Mouse (Mus musculus) neural tube, embryonic 11.5 days (tissue): ENCODE data around the gene Mrpl24. TPM values are rescaled to one million over a fixed set of nuclear protein-coding genes. Genes with fewer than 3 reads are reported as not detected.
A peak's percentile ranks its signal among the peaks of the same experiment; 100 is the strongest.
"Not testable (repeated sequence)": the region's sequence is repeated elsewhere in the genome, so short reads cannot be mapped to it uniquely, and the experiment has no call there.

Source experiments
- ATAC-seq: fragments of 200-750 bp; cut with Nextera tagmentation; 2 replicates; pipeline ENCODE4 v1.8.0; 2017; ENCODE audit warnings: moderate number of reproducible peaks, mild to moderate bottlenecking, moderate TSS enrichment, moderate library complexity; ENCODE audit not compliant: insufficient read depth, low FRiP score, low TSS enrichment
- DNase-seq: peaks from one replicate; pipeline ENCODE4 v3.0.0-alpha.2; 2015; ENCODE audit warnings: low spot score
- H3K27ac ChIP-seq: fragments of 300-500 bp; sonication (generic); 2 replicates; pipeline ENCODE4 v1.5.1; 2014; ENCODE audit warnings: low read depth, mild to moderate bottlenecking, low read length
- H3K27me3 ChIP-seq: fragments of 300-500 bp; sonication (generic); 2 replicates; pipeline ENCODE4 v1.6.1; 2014; ENCODE audit warnings: mild to moderate bottlenecking, low read length, mixed read lengths; ENCODE audit not compliant: control insufficient read depth, insufficient read depth
- H3K36me3 ChIP-seq: fragments of 300-500 bp; sonication (generic); 2 replicates; pipeline ENCODE4 v1.6.1; 2014; ENCODE audit warnings: mild to moderate bottlenecking, low read length, moderate library complexity, mixed read lengths; ENCODE audit not compliant: control insufficient read depth, insufficient read depth
- H3K4me1 ChIP-seq: fragments of 300-500 bp; sonication (generic); 2 replicates; pipeline ENCODE4 v1.6.1; 2014; ENCODE audit warnings: low read length, mixed read lengths; ENCODE audit not compliant: control insufficient read depth, insufficient read depth
- H3K4me2 ChIP-seq: fragments of 300-500 bp; sonication (generic); 2 replicates; pipeline ENCODE4 v1.6.1; 2014; ENCODE audit warnings: low read depth, mild to moderate bottlenecking, moderate library complexity
- H3K4me3 ChIP-seq: fragments of 300-500 bp; sonication (generic); 2 replicates; pipeline ENCODE4 v1.5.1; 2014; ENCODE audit warnings: low read depth, low read length
- H3K9ac ChIP-seq: fragments of 300-500 bp; sonication (generic); 2 replicates; pipeline ENCODE4 v1.6.1; 2014; ENCODE audit warnings: mild to moderate bottlenecking, low read length
- H3K9me3 ChIP-seq: fragments of 300-500 bp; sonication (generic); 2 replicates; pipeline ENCODE4 v1.6.1; 2016; ENCODE audit warnings: low read length; ENCODE audit not compliant: control insufficient read depth
- WGBS: fragments of 180-500 bp; shearing (Covaris S2); extraction: QIAGEN DNeasy Blood & Tissue Kit; methylation state at CpG from one replicate; pipeline ENCODE4 v1.1.7; 2014; 5-methylcytosine and 5-hydroxymethylcytosine counted together
- polyA plus RNA-seq: library from polyadenylated mRNA; unstranded; fragments of >200 nt; fragmentation: Nextera tagmentation; extraction: Ambion mirVana; gene quantifications from 2 replicates; pipeline ENCODE4 v1.2.1, GENCODE M21; 2014

Gene Mrpl24
- 76.1 and 79.2 TPM in 2 replicates for polyA plus RNA-seq

DNA sequence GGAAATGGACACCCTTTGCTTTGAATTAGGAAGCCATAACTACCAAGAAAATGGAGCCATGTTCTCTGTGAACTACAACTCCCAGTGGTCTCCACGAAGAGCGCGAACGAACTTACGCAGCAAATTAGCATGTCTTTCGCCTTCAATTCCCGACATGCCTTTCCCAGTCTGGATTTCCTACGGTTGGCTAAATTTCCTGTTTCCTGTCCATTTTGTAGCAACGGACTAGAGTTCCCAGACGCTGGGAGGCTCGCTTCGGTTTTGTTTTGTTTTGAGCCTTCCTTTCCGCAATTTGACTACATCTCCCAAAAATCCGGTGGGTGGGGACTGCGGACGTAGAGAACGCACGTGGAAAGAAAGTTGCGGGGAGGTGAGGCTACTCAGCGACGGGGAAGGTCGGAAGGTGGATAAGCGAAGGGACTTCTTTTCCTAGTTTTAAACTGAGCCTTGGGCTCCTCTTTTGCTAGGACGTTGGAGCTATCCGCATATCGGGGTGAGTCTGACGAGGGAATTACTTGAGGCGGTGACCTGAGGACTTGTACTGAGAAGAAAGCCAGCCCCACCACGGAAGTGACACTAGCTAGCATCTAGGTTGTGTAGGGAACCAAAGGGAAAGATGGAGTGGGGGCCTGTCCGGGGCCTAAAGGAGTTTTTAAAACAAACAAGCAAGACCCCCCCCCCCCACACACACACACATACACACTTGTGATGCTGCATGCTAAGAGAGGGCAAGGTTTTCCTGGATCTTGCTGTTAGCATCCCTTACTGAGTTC, at the start of gene Mrpl24:
Gene Mrpl24 (plus strand): TSS at position 171 of the 773 bp plus-strand sequence.
- H3K9me3 ChIP-seq = no peaks in the 10 kb centered on the region
- 0 out of 2 replicates have a peak, but pooled peaks cover 2% of the 10 kb centered on the region for H3K4me1 ChIP-seq
- H3K27me3 ChIP-seq = no peaks in the 10 kb centered on the region
- peak; percentile 77 for DNase-seq
- peak within 1 kb of the TSS; percentile 49 for H3K4me3 ChIP-seq
- under 1% methylated on average over 30 of the region's 30 CpGs for WGBS
- peak; percentile 76 for ATAC-seq
- H3K9ac ChIP-seq = peak within 1 kb of the TSS; percentile 51
- H3K36me3 ChIP-seq = peaks cover 16% of the 10 kb centered on the region
- H3K4me2 ChIP-seq = peak within 1 kb of the TSS; percentile 62
- no peak within 1 kb of the TSS for H3K27ac ChIP-seq

DNA sequence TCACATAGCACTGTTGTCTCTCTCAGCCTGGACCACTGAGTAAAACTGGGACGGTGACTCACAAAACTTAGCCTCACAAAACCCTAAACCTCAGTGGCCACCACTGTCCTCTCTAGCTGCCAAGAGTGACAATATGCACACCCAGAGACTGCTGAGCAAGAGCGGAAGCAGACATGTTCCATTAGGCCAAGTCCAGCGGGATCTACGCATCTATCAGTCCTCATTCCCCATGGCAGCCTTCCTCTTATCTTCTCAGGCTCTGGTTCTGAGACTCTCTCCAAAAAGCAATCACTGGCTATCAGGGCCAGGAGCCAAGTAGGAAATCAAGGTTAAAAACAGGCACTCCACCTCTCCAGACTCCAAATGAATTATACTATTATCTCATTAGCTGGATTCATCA, 41.6 kb upstream of the Mrpl24 start:
- Histone ChIP-seq H3K36me3 (peaks cover 4% of the 10 kb centered on the region), H3K27ac (no peak overlapping the region), H3K4me3 (no peak overlapping the region), H3K4me1 (no peaks in the 10 kb centered on the region), H3K9me3 (no peaks in the 10 kb centered on the region), H3K27me3 (no peaks in the 10 kb centered on the region), H3K4me2 (no peak overlapping the region), H3K9ac (no peak overlapping the region)
- WGBS = 98% methylated on average over 4 of the region's 4 CpGs
- DNase-seq (no peak), ATAC-seq (no peak)

DNA sequence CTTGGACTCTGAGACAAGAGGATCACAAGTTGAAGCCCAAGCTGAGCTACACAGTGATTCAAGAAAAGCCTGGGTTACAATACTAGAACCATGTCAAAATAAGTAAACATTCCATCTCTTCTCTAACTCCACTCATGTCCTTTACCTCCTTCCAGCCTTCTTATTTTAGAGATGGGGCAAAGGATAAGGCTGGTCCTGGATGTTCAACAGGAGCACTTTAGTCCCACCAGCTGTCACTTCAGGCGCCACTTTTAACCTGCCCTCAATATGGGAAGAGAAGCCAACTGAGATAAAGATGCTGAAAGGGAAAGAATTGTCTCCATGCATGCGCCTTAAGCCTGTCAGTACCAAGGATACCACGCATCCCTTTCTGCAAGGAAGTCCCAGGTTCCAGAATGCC, 35.0 kb upstream of the Mrpl24 start:
- no peak overlapping the region for H3K27ac ChIP-seq
- DNase-seq (no peak), ATAC-seq (no peak)
- peak overlapping the region; percentile 90 for H3K4me3 ChIP-seq
- H3K4me2 ChIP-seq = peak overlapping the region; percentile 47
- peaks cover 11% of the 10 kb centered on the region for H3K4me1 ChIP-seq
- peak overlapping the region; percentile 87 for H3K9ac ChIP-seq
- H3K9me3 ChIP-seq = no peaks in the 10 kb centered on the region
- 5% methylated on average over 3 of the region's 3 CpGs for WGBS
- peaks cover 2% of the 10 kb centered on the region; the same call in 1 of the 2 replicates for H3K36me3 ChIP-seq
- no peaks in the 10 kb centered on the region for H3K27me3 ChIP-seq

DNA sequence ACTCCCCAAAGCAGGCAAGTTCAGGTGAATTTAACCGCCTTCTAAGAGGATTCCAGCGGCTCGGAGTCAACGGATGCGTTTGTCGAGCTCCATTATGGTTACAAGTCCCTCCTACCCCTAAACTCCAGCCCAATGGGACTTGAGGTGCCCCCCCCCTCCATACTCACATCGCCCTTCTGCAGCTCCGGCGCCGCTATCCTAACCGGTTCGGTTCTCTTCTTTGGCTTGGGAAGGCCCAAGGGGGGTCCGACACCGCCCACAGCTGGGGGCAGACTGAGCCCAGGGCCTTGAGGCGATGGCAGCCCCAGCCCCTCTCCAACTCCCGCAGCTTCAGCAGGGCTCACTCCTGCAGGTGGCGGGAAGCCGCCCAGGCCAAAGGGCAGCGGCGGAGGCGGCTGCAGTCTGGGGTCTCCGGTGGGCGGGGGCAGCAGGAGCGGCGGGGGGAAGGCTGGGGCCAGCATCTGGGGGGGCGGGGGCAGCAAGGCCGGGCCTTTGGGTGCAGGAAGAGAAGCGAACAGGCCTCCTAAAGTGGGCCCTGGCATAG, 34.5 kb upstream of the Mrpl24 start:
- DNase-seq (no peak), ATAC-seq (0 out of 2 replicates have a peak, but pooled peaks have one; percentile 17)
- H3K4me1 ChIP-seq = peaks cover 11% of the 10 kb centered on the region
- peak overlapping the region; percentile 72 for H3K27ac ChIP-seq
- peak overlapping the region; percentile 47 for H3K4me2 ChIP-seq
- H3K9ac ChIP-seq = peak overlapping the region; percentile 87
- H3K27me3 ChIP-seq = no peaks in the 10 kb centered on the region
- peaks cover 2% of the 10 kb centered on the region; the same call in 1 of the 2 replicates for H3K36me3 ChIP-seq
- peak overlapping the region; percentile 90 for H3K4me3 ChIP-seq
- H3K9me3 ChIP-seq = no peaks in the 10 kb centered on the region
- WGBS = 0% methylated on average over 26 of the region's 28 CpGs

DNA sequence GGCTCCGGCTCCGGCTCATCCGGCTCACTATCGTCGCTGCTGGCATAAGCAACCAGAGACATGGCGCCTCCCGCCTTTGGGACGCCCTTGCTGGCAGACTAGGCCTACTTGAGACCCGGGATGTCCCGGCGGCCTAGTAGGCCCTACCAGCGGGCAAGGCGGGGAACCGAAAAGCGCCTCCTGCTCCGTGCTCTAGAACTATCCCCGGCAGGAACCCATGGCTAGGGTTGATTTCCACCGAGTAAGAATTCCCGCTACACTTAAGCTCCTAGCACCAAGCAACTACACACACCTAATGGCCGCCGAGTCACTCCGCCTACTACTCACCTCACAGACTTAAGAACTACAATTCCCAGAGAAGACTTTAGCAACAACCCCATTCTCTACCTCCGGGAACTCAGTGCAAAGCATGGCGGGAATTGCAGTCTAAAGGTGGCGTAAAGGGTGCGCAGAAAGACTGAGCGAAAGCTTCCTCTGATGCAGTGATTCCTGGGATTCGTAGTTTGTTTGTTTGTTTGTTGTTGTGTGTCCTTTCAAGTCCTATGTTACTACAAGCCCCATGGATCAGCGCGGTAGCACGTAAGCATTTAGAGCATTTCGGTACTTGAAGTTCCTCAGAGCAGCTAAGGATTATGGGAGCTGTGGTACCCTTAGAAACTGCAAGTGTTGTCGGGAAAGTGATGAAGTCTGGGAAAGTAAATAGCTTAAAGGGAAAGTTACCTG, 33.9 kb upstream of the Mrpl24 start, which contains the start of gene Prcc:
Gene Prcc (minus strand): TSS at position 328 of the 723 bp plus-strand sequence.
- no peaks in the 10 kb centered on the region for H3K9me3 ChIP-seq
- peak within 1 kb of the TSS; percentile 72 for H3K27ac ChIP-seq
- H3K4me3 ChIP-seq = peak within 1 kb of the TSS; percentile 90
- peak; percentile 93 for DNase-seq
- H3K4me1 ChIP-seq = peaks cover 11% of the 10 kb centered on the region
- H3K4me2 ChIP-seq = peak within 1 kb of the TSS; percentile 47
- 0% methylated on average over 33 of the region's 33 CpGs for WGBS
- no peaks in the 10 kb centered on the region for H3K27me3 ChIP-seq
- peak; percentile 96 for ATAC-seq
- peaks cover under 1% of the 10 kb centered on the region; the same call in 1 of the 2 replicates for H3K36me3 ChIP-seq
- peak within 1 kb of the TSS; percentile 87 for H3K9ac ChIP-seq

DNA sequence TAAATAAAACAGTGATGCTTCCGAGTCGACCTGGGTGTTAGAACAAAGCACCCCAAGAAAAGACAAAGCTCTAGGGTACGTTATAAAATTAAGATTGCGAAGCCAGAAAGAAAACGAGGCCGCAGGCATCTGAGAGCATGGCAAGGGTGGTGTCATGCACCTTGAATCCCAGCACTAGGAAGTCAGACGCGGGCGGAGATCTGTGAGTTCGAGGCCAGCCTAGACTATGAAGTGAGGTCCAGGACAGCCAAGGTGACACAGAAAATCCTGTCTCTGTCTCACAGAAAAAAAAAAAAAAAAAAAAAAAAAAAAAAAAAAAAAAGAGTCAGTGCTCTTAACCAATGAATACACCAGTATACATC, 33.3 kb upstream of the Mrpl24 start:
- Histone ChIP-seq H3K4me3 (peak overlapping the region; percentile 90), H3K4me1 (peaks cover 11% of the 10 kb centered on the region), H3K27ac (no peak overlapping the region), H3K27me3 (no peaks in the 10 kb centered on the region), H3K4me2 (peak overlapping the region; percentile 47), H3K9me3 (no peaks in the 10 kb centered on the region), H3K9ac (no peak overlapping the region), H3K36me3 (no peaks in the 10 kb centered on the region)
- DNase-seq (no peak), ATAC-seq (peak; percentile 21)
- 15% methylated on average over 10 of the region's 10 CpGs for WGBS

DNA sequence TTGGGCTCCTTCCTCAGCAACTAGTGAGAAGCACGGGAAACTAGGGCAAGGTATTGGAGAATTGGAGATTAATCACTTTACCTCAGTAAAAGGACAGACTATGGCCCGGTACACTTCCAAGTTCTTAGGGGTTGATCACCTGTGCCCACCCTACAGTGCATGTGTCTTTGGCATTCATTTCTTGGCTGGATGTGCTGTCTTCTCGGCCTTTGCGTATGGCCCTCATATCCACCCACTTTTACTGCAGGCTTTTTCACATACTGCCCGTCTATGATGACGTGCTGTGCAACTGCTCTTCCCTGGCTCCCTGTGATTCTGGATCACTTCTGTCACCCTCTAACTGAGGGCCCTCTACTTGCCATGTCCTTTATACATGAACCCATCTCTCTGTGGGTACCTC, 32.9 kb upstream of the Mrpl24 start:
- 90% methylated on average over 6 of the region's 6 CpGs for WGBS
- no peaks in the 10 kb centered on the region for H3K9me3 ChIP-seq
- no peak overlapping the region for H3K4me3 ChIP-seq
- peaks cover 11% of the 10 kb centered on the region for H3K4me1 ChIP-seq
- peak overlapping the region; percentile 47; the same call in 1 of the 2 replicates for H3K4me2 ChIP-seq
- H3K36me3 ChIP-seq = no peaks in the 10 kb centered on the region
- ATAC-seq = no peak
- H3K27me3 ChIP-seq = no peaks in the 10 kb centered on the region
- no peak overlapping the region for H3K27ac ChIP-seq
- no peak overlapping the region for H3K9ac ChIP-seq
- DNase-seq = no peak

DNA sequence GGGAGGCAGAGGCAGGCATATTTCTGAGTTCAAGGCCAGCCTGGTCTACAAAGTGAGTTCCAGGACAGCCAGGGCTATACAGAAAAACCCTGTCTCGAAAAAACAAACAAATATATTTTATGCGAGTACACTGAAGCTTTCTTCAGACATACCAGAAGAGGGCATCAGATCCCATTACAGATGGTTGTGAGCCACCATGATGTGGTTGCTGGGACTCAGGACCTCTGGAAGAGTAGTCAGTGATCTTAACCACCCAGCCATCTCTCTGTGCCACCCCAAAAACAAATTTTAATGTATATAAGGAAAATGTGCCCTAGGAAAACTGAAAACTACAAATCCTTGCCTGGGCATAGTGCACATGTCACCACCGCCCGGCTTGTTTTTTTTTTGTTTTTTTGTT, 31.9 kb upstream of the Mrpl24 start:
- not testable (repeated sequence) for H3K27ac ChIP-seq, H3K27me3 ChIP-seq, DNase-seq, ATAC-seq, H3K9me3 ChIP-seq, H3K4me2 ChIP-seq, H3K36me3 ChIP-seq, H3K4me3 ChIP-seq, H3K9ac ChIP-seq
- WGBS = 86% methylated on average over 4 of the region's 4 CpGs
- peaks cover 11% of the 10 kb centered on the region for H3K4me1 ChIP-seq
